Mouse (Mus musculus) spleen, adult 18-20 months (tissue): ENCODE results near the gene Prickle4.
"Not testable (repeated sequence)": the region's sequence is repeated elsewhere in the genome, so short reads cannot be mapped to it uniquely, and the experiment has no call there.

Experiments used
- DNase-seq, 2 experiments: peaks; one replicate each; pipeline ENCODE4 v3.0.0; 2022; ENCODE audit warnings: mixed read lengths in 2 of 2

Gene Prickle4

GRCm38 (mm10) chr17:47663009-47663713 is 31.4 kb downstream of the Prickle4 start:
- no peak for DNase-seq

GRCm38 (mm10) chr17:47658741-47659243 is 35.7 kb downstream of the Prickle4 start:
- DNase-seq, result no peak

GRCm38 (mm10) chr17:47657901-47658300 is 36.6 kb downstream of the Prickle4 start:
- no peak for DNase-seq

- no peak for DNase-seq
These were observed 38.8 kb downstream of the Prickle4 start for GRCm38 (mm10) chr17:47655697-47656096.

GRCm38 (mm10) chr17:47654346-47654745 is 40.2 kb downstream of the Prickle4 start:
- DNase-seq, result not testable (repeated sequence)

GRCm38 (mm10) chr17:47651953-47652352 is 42.6 kb downstream of the Prickle4 start:
- no peak for DNase-seq

GRCm38 (mm10) chr17:47648966-47649365 is 45.6 kb downstream of the Prickle4 start:
- DNase-seq, result no peak

- DNase-seq, result peak in 1 of 2 experiments; percentile 48
These were observed 47.9 kb downstream of the Prickle4 start for GRCm38 (mm10) chr17:47646683-47647082.

GRCm38 (mm10) chr17:47642992-47643391 is 51.5 kb downstream of the Prickle4 start:
- DNase-seq, result no peak
